ENCODE assay signal across 13 mouse cellular contexts in genomic region chr16:11190150-11190549, GRCm38 (mm10). TPM values are rescaled to one million over a fixed set of nuclear protein-coding genes. Genes with fewer than 3 reads are reported as not detected.
DNase-seq lines count a peak whose midpoint lies in the region; ATAC-seq and TF ChIP-seq lines count a peak whose summit lies in the region.
"Had no signal": no experiment of that assay in that cellular context is flagged by ENCODE, and none has a peak within 500 bp of the region (broad histone marks: within the 10 kb centered on the region; RNA-seq: fewer than 3 reads in every experiment).

No protein-coding gene starts in this region.

- no peak overlapping the region for H3K9ac ChIP-seq in lung, postnatal 0 days (replicated peaks; ENCODE audit: low read depth)
- H3K9ac ChIP-seq: limb, embryonic 15.5 days; neural tube, embryonic 15.5 days had no signal

- peak; percentile 68 for ATAC-seq in cerebellum, adult (ENCODE audit: insufficient number of reproducible peaks, low FRiP score, low TSS enrichment)
- no peak for ATAC-seq in lung, postnatal 0 days

- peaks cover 14% of the 10 kb centered on the region; the same call in 1 of the 2 replicates for H3K36me3 ChIP-seq in lung, postnatal 0 days (ENCODE audit: insufficient read depth, low read length)

- no peak overlapping the region for H3K4me3 ChIP-seq in cerebellum, adult 2 months (replicated peaks; ENCODE audit: insufficient read depth, low read depth, low read length)
- no peak overlapping the region for H3K4me3 ChIP-seq in lung, postnatal 0 days (ENCODE audit: low read depth, low read length)
- H3K4me3 ChIP-seq: limb, embryonic 15.5 days; neural tube, embryonic 15.5 days had no signal

- 10% methylated on average over 7 of the region's 7 CpGs for WGBS in cerebellum, adult 2 months
- WGBS in lung, postnatal 0 days: 78% methylated on average over 7 of the region's 7 CpGs

- no peak for TF ChIP-seq CTCF in cerebellum, adult 2 months (IDR thresholded peaks at IDR 0.05; ENCODE audit: borderline replicate concordance, insufficient read depth, low read depth, low read length)
- TF ChIP-seq CTCF in lung, postnatal 0 days (IDR thresholded peaks at IDR 0.05): no peak

- TF ChIP-seq EP300 in lung, postnatal 0 days (IDR thresholded peaks at IDR 0.05): no peak

- H3K27ac ChIP-seq in cerebellum, adult 2 months (ENCODE audit: insufficient read depth, low read length): no peak overlapping the region
- no peak overlapping the region for H3K27ac ChIP-seq in lung, postnatal 0 days (ENCODE audit: low read length)
- H3K27ac ChIP-seq: limb, embryonic 15.5 days; neural tube, embryonic 15.5 days had no signal

- no peaks in the 10 kb centered on the region for H3K27me3 ChIP-seq in cerebellum, adult 2 months (ENCODE audit: control insufficient read depth, insufficient read depth, low read length)
- H3K27me3 ChIP-seq in lung, postnatal 0 days (replicated peaks; ENCODE audit: insufficient read depth, low read length): no peaks in the 10 kb centered on the region
- H3K27me3 ChIP-seq: limb, embryonic 15.5 days; neural tube, embryonic 15.5 days had no signal

- H3K4me2 ChIP-seq in lung, postnatal 0 days (replicated peaks; ENCODE audit: low read depth, low read length): no peak overlapping the region
- H3K4me2 ChIP-seq: limb, embryonic 15.5 days; neural tube, embryonic 15.5 days had no signal

- H3K4me1 ChIP-seq in cerebellum, adult 2 months (ENCODE audit: control insufficient read depth, insufficient read depth, low read length): peaks cover 10% of the 10 kb centered on the region
- no peaks in the 10 kb centered on the region for H3K4me1 ChIP-seq in lung, postnatal 0 days (ENCODE audit: insufficient read depth, low read depth, low read length)
- H3K4me1 ChIP-seq: limb, embryonic 15.5 days; neural tube, embryonic 15.5 days had no signal

- no peaks in the 10 kb centered on the region for H3K9me3 ChIP-seq in lung, postnatal 0 days (ENCODE audit: low read length)
- H3K9me3 ChIP-seq: limb, embryonic 15.5 days; neural tube, embryonic 15.5 days had no signal

- intact Hi-C loops in left cerebral cortex, postnatal 14 days (cut with DNase I): loop anchor here (10.0 kb wide), 1 partner anchor 45 kb away; no protein-coding TSS in a partner anchor

- peak; percentile 21 for DNase-seq in layer of hippocampus, adult 9-11 months
- DNase-seq in layer of hippocampus, postnatal 10 days (ENCODE audit: low spot score in 2 of 2): no peak
- peak; percentile 66 to 84 for DNase-seq in cerebellum, adult 2 months
- peak; percentile 48 to 70 for DNase-seq in left cerebral cortex, postnatal 14 days (ENCODE audit: low spot score in 2 of 2)
- no peak for DNase-seq in lung, postnatal 0 days (ENCODE audit: low spot score)
- DNase-seq in adrenal gland, adult (ENCODE audit: inconsistent age in 2 of 2, low spot score in 1 of 2): no peak
- DNase-seq: embryo, embryonic 11 days; kidney, postnatal 10 days; lung, adult 2 months; thymus, postnatal 25 days had no signal

- TF ChIP-seq POLR2A in cerebellum, adult 2 months (IDR thresholded peaks at IDR 0.05; ENCODE audit: borderline replicate concordance, insufficient read depth, low read length): no peak

RNA-seq across cellular contexts. Expression of gene Rsl1d1, which starts 13.0 kb away (rescaled TPM):
- 10 to 100 TPM; 58.0 to 62.6 TPM for total RNA-seq in layer of hippocampus, postnatal 10 days (2021)
- 44.9 and 45.2 TPM in 2 replicates for polyA plus RNA-seq in cerebellum, adult 2 months (2012; rRNA removed)
- 10 to 100 TPM; 49.1 to 53.8 TPM for total RNA-seq in left cerebral cortex, postnatal 14 days (2021)
- polyA plus RNA-seq in lung, postnatal 0 days (2015; fragmentation: Nextera tagmentation; extraction: Ambion mirVana): 64.3 and 70.1 TPM in 2 replicates

RNA-seq across cellular contexts. Expression of gene Zc3h7a, which starts 14.0 kb away (rescaled TPM):
- 10 to 100 TPM; 66.6 to 79.4 TPM for total RNA-seq in layer of hippocampus, postnatal 10 days (2021)
- 70.8 and 73.6 TPM in 2 replicates for polyA plus RNA-seq in cerebellum, adult 2 months (2012; rRNA removed)
- 10 to 100 TPM; 54.2 to 68.5 TPM for total RNA-seq in left cerebral cortex, postnatal 14 days (2021)
- 52.4 and 58.3 TPM in 2 replicates for polyA plus RNA-seq in lung, postnatal 0 days (2015; fragmentation: Nextera tagmentation; extraction: Ambion mirVana)

RNA-seq across cellular contexts. Expression of gene Txndc11, which starts 55.7 kb away (rescaled TPM):
- 10 to 100 TPM; 36.5 to 39.1 TPM for total RNA-seq in layer of hippocampus, postnatal 10 days (2021)
- polyA plus RNA-seq in cerebellum, adult 2 months (2012; rRNA removed): 34.5 and 34.8 TPM in 2 replicates
- 10 to 100 TPM; 35.0 to 37.1 TPM for total RNA-seq in left cerebral cortex, postnatal 14 days (2021)
- 27.5 and 29.2 TPM in 2 replicates for polyA plus RNA-seq in lung, postnatal 0 days (2015; fragmentation: Nextera tagmentation; extraction: Ambion mirVana)

Comparison
In these comparisons a context has a peak if more than half of its experiments do, and no peak if none do; other contexts are left out.
1. DNase-seq: peak in layer of hippocampus, adult 9-11 months (single experiment), cerebellum, adult 2 months (2 of 2) and left cerebral cortex, postnatal 14 days (2 of 2); none in layer of hippocampus, postnatal 10 days (0 of 2), lung, postnatal 0 days (single experiment) and adrenal gland, adult (0 of 2).